Mouse (Mus musculus) hindlimb bud, embryonic 11.5 days (tissue): Measurements from ENCODE around the gene Sp9.

Experiments
- DNase-seq: peaks from one replicate; pipeline ENCODE4 v3.0.0-alpha.2; 2012; ENCODE audit warnings: low read depth, low spot score; ENCODE audit errors: extremely low spot score

Sp9 gene

DNA sequence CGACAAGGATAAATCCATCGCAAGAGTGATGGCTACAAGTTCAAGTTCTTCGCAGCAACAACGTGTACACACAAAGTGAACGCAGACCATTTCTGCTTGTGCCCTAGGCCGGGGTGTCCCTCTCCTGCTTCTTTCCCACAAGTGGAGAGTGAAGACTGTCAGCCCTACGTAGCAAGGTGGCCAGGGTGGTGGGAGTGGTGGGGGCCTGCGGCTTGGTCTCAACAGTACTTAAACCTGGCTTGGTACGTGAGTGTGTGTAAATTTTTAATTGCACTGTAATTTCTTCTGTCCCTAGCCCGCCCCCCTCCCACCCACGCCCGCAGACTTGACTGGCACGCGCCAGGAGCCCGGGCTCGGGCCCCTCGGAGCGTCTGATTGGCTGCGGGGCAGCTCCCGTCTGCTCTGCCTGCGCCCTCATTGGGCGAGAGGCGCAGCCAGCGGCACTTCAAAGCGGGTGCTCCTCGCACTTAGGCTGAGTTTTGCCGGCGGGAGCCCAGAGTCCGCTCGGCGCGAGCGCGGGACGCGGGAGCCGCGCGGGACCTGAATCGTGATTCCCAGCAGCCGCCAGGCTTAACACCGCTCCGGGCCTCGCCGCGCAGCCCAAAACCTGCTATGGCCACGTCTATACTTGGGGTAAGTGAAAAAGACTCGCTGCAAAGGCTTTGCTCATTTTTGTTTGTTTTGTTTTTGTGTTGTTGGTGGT lies at the start of gene Sp9:
Sp9 (plus strand) TSS at position 467 of the 703 bp plus-strand sequence.
- DNase-seq = no peak

DNA sequence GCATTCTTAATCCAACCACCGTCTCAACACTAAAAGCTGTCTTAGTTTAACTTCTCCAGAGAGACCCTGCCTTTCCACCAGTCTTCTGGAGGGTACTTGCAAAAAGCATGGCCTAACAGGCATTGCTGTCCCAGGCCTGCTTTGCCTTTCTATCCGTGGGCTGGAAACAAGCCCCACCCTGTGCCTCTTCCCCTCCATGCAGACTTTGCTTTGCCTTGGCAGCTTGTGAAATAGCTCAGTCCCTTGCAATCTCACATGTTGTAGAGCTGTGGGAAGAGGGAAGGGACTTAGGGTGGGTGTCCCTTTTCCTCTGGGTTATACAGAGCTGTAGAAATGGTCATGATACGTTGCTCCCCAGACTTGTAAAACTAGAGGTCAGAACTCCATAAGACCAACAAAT lies 40.6 kb upstream of the Sp9 start:
- DNase-seq = no peak

DNA sequence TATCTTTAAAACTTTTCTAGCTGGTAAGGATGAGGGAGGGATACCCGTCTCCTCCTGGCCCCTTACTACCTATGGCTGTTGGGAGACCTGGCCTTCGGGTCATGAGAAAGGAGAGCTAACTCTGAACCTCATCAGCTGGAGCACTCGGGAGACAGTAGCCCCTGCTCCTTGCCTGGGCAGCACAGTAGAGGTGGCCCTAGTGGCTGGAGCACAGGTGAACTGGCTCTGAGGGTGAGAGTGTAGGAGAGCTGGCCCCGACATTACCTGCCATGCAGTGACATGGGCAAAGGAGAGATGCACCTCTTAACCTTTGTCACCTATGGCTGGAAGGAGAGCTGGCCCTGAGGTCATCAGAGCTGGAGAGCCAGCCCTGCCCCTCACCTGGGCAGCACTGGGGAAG lies 30.4 kb upstream of the Sp9 start:
- DNase-seq = no peak

DNA sequence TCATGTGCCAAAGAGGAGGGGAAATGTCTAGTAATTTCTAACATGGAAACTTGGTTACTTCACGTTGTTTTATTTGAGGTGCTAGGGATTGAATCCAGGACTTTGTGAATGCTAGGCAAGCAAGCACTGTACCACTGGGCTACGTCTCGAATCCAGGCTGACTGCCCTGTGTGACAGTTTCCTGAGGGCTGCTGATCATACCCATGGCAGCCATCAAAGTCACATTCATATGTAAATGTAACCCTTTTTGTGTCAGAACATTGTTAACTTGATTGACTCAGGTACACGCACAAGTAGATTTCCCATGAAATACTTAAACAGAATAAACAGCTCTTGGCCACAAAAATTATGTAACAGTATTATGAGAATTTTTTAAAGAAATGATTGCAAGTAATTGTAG lies 23.0 kb upstream of the Sp9 start:
- DNase-seq = no peak

DNA sequence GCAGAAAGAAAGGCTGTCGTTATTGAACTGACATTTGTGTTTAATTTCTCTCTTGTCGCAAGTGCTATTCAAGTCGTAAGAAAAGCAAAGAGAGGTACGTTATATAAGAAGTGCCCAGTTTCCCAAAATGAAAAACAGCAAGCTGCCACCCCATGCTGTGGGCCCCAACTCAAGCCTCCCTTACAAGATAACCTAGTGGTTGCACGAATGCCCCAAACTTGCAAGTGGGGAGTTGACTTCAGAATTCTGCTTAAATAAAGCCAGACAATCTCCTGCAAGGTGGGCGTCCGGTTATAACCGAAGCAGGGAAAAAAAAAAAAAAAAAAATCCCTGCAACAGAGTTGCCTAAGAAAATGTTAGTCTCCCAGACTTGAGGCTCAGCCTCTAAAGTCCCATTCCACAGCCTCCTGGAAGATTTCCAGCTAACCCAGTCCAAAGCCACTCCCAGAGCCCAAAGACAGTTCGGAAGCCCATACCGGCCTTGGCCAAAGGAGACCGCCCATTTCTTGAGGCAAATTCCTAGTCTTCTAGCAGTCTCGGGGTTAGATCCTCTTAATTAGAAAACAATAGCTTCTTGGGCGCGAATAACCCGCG lies 8.5 kb upstream of the Sp9 start:
- DNase-seq = no peak

DNA sequence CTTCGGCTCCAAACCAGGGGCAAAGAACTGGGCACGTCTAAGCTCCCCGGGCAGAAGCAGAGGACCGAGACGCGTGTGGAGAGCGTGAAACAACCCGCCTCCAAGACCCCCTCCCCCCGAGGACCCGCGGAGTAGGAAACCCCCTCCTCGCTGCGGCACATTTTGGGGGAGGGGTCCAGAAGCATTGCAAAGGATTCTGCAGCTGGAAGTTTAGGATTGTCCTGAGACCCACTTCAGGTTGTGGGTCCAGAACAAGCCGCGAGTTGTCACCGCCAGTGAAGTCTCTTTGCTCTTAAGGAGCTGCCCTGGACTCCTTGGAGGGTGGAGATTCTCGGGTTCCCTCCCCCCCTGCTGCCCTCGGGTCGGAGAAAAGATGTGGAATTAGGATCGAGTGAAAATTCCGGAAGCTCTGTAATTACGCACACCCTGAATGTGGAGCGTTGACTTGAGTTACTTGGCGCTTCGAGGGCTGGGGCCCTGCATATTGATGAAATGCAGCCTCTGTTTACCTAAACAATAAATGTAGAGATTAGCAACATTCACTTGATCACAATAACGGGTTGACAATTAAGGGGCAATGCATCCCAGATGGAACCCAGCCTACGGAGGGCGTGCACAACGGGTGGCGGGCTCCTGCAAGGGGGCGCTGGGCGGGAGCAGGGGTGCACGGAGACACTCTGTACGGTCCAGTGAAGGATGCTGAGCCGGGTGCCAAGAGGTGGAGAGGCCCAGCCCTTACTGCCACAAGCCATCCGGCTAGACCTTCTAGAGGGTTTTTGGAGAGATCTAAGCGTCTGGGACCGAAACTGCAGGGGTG lies 7.7 kb upstream of the Sp9 start:
- DNase-seq = no peak

DNA sequence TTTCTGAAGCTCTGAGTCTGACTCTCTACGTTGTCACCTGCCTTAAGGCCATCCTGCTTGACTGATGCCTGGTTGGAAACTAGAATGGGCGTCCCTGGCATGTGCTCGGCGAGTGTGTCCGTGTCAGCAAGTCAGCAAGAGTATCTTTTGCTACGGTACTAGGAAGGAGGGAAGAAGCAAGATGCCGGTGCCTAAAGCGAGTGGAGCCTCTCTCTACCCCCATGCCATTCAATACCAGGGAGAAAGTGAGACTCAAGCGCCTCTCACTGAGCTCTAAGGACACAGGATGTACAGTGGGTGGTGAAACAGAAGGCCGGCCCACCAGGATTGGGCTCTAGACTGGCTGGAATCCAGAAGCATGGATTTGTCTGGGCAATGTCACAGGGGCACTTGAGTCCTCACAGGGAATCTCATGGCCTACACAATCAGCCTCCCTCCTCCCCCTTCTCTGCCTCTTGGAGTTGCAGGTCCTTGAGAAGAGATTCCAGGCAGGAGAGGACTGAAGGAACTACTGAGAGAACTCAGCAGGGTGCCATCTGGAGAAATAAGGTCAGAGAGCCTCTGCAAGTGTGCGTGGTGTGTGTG lies 7.0 kb upstream of the Sp9 start:
- DNase-seq = no peak

DNA sequence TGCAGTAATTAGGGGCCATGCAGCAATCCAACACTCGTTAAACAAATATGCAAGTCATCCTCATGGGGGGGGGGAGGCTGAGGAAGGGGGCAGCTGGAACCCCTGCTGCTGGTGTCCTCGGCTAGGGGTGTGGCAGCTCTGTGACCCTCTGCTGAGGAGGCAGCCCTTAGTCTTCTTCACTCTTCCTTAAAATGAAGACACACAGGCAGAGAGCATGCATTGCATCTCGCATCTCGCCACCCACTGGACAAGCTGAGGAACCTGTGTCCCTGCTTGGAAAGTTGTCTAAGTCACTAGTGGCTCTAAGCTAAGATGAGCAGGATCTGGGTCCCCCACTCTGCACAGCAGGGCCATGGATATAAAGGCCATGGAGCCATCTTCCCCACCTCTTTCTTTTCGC lies 5.7 kb upstream of the Sp9 start:
- DNase-seq = no peak

DNA sequence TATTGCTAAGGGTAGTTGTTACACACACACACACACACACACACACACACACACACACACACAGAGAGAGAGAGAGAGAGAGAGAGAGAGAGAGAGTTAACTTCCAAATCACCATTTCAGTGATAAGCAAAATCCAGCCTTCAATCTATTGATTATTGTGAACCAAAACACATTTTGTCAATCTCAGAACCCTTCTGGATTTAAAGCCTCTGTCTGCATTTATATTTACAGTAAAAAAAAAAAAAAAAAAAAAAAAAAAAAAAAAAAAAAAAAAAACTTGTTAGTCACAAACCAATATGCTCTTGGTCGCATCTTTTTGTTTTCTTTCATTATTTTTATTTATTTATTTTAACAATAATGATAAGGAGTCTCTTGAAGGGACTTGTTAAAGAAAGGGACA lies 5.1 kb upstream of the Sp9 start:
- DNase-seq = no peak

DNA sequence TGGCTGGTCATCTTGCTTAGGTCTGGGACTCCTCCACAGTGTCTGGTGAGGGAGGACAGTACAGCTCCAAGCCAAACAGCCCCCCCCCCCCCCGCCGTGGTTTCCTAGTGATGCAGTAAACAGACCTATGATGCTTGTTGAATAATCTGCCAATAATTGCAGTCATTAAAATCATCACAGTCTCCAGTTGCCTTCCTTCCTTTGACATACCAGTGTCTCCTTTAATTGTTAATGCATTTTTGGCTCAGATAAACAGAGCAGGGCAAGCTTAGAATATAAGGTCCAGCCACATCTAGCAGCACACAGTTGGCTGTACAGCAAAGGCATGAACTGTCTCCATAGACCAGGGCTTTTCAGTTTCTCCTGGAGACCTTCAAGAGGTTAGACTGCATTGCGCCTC lies 4.5 kb upstream of the Sp9 start:
- no peak for DNase-seq

DNA sequence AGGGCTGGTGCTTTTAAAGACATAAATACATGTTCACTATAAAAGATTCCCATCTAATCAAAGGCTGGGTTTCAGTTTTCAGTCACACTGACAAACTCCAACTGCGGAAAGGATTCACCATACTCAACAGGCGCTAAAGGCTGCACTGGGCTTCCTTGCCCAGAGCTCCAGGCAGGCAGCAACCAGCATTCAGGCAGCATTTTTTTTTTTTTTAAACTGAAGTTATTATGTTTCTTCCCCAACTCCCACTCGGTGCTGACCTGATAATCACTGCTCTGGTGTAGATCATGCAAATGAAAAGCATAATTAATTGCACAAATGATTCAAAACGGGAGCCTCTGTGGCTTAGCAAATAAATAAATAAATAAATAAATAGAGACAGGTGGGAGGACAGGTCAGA lies 3.9 kb upstream of the Sp9 start:
- no peak for DNase-seq

DNA sequence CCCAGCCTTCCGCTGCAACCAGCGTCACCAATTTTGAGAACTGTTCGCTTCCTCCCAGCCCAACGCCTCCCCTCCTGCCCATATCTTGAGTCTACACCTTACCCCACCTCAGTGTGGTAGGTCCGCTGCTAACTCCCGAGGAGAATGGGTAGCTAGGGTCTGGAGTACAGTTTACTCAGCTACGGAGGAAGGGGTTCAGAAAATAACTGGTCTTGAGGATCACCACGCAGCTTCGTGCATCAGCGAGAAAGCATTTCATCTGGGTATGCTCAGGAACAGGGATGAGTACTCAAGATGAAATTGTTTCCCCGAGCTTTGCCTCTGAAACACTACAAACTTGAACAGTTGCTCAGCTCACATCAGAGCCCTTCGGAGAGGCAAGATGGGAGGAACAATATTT lies 3.4 kb upstream of the Sp9 start:
- no peak for DNase-seq

DNA sequence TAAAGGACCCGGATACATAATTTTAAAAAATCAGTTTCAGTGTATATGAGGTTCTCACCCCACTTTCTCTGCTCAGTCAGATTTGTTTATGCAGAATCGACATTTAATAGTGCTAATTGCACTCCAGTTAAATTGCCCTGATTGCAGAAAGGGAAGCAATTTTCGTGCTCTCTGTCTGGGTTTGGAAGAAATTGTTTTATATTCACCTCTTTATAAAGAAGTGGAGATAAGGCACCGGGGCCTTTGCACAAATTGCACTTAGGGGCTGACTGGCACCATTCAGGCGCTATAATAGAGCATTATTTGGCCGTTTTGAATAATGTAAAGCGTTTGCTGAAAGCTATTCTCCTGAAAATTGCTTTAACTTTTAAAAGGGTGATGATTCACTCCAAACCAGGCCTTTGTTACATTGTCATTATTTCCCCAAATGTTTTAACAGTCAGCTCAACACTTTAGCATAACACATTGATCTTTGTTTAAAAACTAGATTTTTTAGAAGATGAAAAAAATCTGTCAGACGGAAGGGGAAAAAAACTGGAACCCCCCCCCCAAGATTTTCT lies 2.8 kb upstream of the Sp9 start:
- DNase-seq = no peak

DNA sequence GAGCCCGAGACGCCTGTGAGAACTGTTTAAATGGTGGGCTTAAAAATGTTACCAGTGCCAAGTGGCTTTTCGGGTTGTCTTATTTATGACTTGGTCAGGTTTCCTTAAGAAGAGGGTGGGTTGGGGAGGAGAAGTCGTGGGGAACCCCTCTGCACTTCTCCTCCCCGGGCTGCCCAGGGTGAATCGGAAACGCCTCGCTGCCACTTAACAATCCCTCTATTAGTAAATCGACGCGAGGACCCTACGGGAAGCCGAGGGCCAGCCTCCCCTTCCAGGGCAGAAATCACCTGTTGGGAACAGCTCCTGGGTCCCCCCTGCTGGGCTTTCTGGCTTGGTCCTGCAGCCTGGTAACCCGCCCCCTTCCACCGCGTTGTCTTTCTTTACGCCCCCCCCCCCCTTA lies 2.1 kb upstream of the Sp9 start:
- no peak for DNase-seq

DNA sequence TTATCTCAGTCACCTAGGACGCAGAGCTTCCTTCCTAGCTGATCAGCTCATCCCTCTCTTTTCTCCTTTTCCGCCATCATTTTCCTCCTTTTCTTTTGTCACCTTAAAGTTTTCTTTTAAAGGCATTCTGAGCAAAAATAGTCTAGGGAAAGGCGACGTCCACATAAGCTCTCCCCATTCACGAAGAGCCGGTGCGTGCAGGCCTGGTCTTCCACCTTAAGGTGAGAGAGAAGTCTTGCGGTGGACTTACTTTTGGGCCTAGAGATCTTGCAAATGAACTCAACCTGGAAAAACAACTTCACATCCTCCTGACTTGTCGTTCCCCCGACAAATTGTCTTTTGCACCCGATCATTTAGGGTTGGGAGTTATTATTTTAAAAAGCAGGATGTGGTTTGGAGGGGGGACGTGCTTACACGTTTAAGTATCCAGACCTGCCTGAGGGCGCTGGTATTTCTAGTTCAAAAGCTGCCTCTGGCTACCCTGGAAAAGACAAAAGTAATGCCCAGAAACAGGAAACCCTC lies 1.6 kb upstream of the Sp9 start:
- no peak for DNase-seq

DNA sequence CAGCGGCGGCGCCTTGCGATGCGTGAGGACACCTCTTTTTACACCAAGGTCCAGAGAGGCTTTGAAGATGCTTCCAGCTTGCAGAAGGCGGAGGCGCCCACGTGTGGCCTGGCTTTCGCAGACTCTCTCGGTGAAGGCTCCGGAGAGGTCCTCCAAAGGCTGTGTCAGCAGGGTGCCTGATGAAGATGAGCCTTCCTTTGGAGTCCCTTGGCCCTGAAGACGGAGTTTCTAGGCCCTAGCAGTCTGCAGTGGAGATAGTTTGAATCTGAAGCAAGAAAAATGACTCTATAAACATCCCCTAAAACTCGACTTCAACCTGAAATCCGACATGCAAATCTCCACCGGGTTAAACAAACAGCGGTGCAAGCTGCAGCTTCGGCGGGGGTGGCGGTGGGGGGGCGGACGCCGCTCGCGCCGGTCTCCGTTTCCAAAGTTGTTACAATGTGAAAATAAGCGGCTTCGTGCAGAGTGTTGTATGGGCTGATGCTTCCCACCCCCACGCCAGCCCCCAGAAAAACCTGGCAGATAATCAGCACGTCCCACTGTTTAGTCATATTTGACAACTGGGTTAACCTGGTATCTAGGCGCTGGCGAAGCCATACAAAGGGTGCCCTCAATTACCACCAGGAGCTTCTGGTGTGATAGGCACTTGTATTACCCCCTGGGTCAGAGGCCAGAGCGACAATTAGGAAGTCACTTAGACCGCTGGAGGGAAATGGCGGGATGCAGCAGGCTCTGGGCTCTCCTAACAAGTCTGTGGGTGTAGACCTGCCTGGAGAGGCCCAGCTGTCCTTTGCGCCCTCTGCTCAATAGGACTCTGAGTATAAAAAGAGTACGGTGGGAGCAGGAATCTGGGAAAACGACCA lies 899 bp upstream of the Sp9 start:
- DNase-seq = no peak

DNA sequence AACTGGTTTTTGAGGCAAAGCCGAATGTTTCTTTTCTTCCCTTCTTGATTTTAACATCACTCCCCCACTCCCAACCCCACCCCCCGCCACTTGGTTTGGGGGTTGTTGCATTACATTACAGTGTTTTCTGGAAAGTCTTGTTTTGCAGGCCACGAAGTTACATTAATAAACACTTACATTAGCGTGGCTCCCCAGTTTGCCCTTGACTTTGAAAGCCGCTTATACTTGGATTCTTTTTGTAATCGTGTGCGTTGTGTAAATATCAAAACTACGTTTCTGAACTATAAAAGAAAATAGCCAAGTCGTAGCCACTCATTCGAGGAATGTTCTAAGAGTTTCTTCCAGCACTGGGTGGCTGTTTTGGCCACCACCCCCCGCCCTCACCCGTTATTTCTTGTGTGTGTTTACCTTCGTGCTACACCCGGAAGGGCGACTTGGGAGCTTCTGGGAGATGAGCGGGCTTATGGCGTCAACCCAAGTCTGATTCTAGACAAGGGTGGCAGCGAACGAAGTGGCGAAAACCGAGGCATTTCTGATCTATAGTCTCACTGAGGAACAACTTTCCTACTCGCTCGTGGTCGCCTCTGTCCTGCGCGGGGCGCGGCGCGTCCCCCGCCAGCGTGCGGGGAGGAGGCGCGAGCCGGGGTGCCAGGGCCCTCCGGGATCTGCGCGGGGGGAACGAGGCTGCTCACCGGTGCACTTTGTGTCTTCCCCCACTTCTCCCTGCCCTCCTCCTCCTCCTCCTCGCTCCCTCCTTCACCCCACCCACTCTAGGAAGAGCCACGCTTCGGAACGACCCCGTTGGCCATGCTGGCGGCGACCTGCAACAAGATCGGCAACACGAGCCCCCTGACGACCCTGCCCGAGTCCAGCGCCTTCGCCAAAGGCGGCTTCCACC lies 875 bp downstream of the Sp9 start:
- DNase-seq = no peak

DNA sequence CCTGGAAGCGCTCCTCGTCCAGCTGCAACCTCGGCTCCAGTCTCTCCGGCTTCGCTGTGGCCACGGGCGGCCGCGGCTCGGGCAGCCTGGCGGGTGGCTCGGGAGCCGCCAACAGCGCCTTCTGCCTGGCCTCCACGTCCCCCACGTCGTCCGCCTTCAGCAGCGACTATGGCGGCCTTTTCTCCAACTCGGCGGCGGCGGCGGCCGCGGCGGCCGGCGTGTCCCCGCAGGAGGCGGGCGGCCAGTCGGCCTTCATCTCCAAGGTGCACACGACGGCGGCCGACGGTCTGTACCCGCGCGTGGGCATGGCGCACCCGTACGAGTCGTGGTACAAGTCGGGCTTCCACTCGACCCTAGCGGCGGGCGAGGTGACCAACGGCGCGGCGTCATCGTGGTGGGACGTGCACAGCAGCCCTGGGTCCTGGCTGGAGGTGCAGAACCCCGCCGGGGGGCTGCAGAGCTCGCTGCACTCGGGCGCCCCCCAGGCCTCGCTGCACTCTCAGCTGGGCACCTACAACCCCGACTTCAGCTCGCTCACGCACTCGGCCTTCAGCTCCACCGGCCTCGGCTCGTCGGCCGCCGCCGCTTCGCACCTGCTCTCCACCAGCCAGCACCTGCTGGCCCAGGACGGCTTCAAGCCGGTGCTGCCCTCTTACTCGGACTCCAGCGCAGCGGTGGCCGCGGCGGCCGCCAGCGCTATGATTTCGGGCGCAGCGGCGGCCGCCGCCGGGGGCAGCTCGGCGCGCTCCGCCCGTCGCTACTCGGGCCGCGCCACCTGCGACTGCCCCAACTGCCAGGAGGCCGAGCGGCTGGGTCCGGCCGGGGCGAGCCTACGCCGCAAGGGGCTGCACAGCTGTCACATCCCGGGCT lies 1.8 kb downstream of the Sp9 start:
- DNase-seq = no peak
